Mouse (Mus musculus) hindbrain, postnatal 0 days (tissue): ENCODE data around the gene Egfl7. TPM values are rescaled to one million over a fixed set of nuclear protein-coding genes. Genes with fewer than 3 reads are reported as not detected.

Experiments
- ATAC-seq: fragments of 200-750 bp; cut with Nextera tagmentation; 2 replicates; pipeline ENCODE4 v1.8.0; 2017; ENCODE audit warnings: mild to moderate bottlenecking, moderate TSS enrichment, moderate library complexity
- DNase-seq: peaks from one replicate; pipeline ENCODE4 v3.0.0-alpha.2; 2015; ENCODE audit warnings: low spot score
- H3K27ac ChIP-seq: fragments of 300-500 bp; sonication (generic); 2 replicates; pipeline ENCODE4 v1.5.1; 2014; ENCODE audit warnings: mild to moderate bottlenecking
- H3K27me3 ChIP-seq: fragments of 300-500 bp; sonication (generic); 2 replicates; pipeline ENCODE4 v1.6.1; 2014; ENCODE audit warnings: low read length, mixed read lengths; ENCODE audit not compliant: insufficient read depth
- H3K36me3 ChIP-seq: fragments of 300-500 bp; sonication (generic); 2 replicates; pipeline ENCODE4 v1.6.1; 2014; ENCODE audit warnings: low read length, mixed read lengths; ENCODE audit not compliant: insufficient read depth
- H3K4me1 ChIP-seq: fragments of 300-500 bp; sonication (generic); 2 replicates; pipeline ENCODE4 v1.6.1; 2014; ENCODE audit warnings: antibody characterized with exemption, low read length, mixed read lengths; ENCODE audit not compliant: insufficient read depth
- H3K4me2 ChIP-seq: fragments of 300-500 bp; sonication (generic); 2 replicates; pipeline ENCODE4 v1.6.1; 2014; ENCODE audit warnings: low read depth, mild to moderate bottlenecking, low read length, moderate library complexity, mixed read lengths
- H3K4me3 ChIP-seq: fragments of 300-500 bp; sonication (generic); 2 replicates; pipeline ENCODE4 v1.5.1; 2014; ENCODE audit warnings: low read length
- H3K9ac ChIP-seq: fragments of 300-500 bp; sonication (generic); replicated peaks from 2 replicates; pipeline ENCODE4 v1.6.1; 2014; ENCODE audit warnings: mild to moderate bottlenecking, low read length, moderate library complexity, mixed read lengths
- H3K9me3 ChIP-seq: fragments of 300-500 bp; sonication (generic); 2 replicates; pipeline ENCODE4 v1.6.1; 2016; ENCODE audit warnings: low read length, mixed read lengths
- CTCF ChIP-seq: IDR thresholded peaks from 2 replicates; pipeline ENCODE4 v1.5.1; 2016; ENCODE audit warnings: antibody characterized with exemption, control low read depth, low read depth
- WGBS: fragments of 180-500 bp; shearing (Covaris S2); extraction: QIAGEN DNeasy Blood & Tissue Kit; methylation state at CpG from one replicate; pipeline ENCODE4 v1.1.7; 2014; 5-methylcytosine and 5-hydroxymethylcytosine counted together
- polyA plus RNA-seq: library from polyadenylated mRNA; unstranded; fragments of >200 nt; fragmentation: Nextera tagmentation; extraction: Ambion mirVana; gene quantifications from 2 replicates; pipeline ENCODE4 v1.2.1, GENCODE M21; 2015
- total RNA-seq: library from RNA; depleted of rRNA; stranded (reverse); fragments of >200 nt; gene quantifications from 2 replicates; pipeline ENCODE4 v1.2.3, GENCODE M21; 2014

Egfl7 gene
- total and polyA plus RNA-seq, 2 experiments from 2014 or later, result 76.5 to 79.5 TPM

DNA sequence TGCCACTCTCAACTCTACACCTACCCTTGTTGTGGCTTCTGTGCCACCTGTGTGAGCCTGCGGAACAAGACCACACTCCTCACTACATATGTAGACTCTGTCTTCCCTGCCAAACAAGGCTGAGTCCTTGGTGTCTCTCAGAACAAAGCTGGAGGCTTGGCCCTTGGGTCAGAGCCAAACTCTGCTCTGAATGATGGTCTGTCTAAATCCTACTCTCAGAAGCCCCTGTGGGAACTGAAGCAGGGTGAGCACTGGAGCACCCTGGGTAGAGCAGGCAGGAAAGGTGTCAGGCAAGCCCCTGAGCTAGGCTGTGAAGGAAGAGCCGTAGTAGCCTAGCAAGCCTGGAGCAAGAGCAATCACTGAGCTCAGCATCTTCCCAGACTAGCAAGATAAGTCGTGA is 29.6 kb upstream of the Egfl7 start:
- Histone ChIP-seq H3K36me3 (no peaks in the 10 kb centered on the region), H3K27ac (no peak overlapping the region), H3K4me1 (peaks cover 14% of the 10 kb centered on the region; the same call in 1 of the 2 replicates), H3K27me3 (no peaks in the 10 kb centered on the region), H3K9me3 (no peaks in the 10 kb centered on the region), H3K4me2 (no peak overlapping the region), H3K4me3 (no peak overlapping the region), H3K9ac (no peak overlapping the region)
- DNase-seq (peak; percentile 37), ATAC-seq (0 out of 2 replicates have a peak, but pooled peaks have one; percentile 36)
- WGBS, result 42% methylated on average over 3 of the region's 3 CpGs
- no peak for TF ChIP-seq CTCF

GRCm38 (mm10) chr2:26550777-26551176 is 29.0 kb upstream of the Egfl7 start:
- H3K27ac ChIP-seq, result no peak overlapping the region
- no peaks in the 10 kb centered on the region for H3K36me3 ChIP-seq
- 42% methylated on average over 3 of the region's 3 CpGs for WGBS
- H3K4me1 ChIP-seq, result peaks cover 14% of the 10 kb centered on the region; the same call in 1 of the 2 replicates
- no peaks in the 10 kb centered on the region for H3K27me3 ChIP-seq
- H3K9me3 ChIP-seq, result no peaks in the 10 kb centered on the region
- H3K4me2 ChIP-seq, result no peak overlapping the region
- no peak for TF ChIP-seq CTCF
- no peak for ATAC-seq
- DNase-seq, result no peak
- no peak overlapping the region for H3K4me3 ChIP-seq
- no peak overlapping the region for H3K9ac ChIP-seq

DNA sequence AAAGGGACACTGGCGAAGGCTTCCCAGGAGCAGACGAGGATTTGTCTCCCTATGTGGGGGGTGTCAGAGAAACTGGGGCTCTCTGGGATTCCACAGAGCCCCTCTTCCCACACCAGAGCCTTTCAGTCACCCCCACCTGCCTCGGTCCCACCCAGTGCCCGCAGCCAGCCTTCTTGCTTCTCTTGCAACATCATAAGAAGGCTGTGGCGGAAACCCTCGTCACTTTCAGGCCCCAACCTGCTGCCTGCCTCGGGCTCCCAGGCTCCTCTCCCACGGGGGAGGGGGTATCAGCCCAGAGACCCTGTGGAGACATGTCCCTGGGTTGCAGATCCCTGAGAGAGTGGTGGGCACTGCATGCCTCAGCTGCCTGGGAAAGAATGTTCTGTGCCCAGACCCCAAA is 28.4 kb upstream of the Egfl7 start:
- H3K9ac ChIP-seq, result no peak overlapping the region
- H3K27me3 ChIP-seq, result no peaks in the 10 kb centered on the region
- H3K9me3 ChIP-seq, result no peaks in the 10 kb centered on the region
- H3K27ac ChIP-seq, result no peak overlapping the region
- WGBS, result 73% methylated on average over 8 of the region's 8 CpGs
- peaks cover 14% of the 10 kb centered on the region; the same call in 1 of the 2 replicates for H3K4me1 ChIP-seq
- no peaks in the 10 kb centered on the region for H3K36me3 ChIP-seq
- H3K4me2 ChIP-seq, result no peak overlapping the region
- ATAC-seq (no peak), DNase-seq (no peak)
- TF ChIP-seq CTCF, result no peak
- H3K4me3 ChIP-seq, result no peak overlapping the region

- no peak for TF ChIP-seq CTCF
- H3K4me3 ChIP-seq, result no peak overlapping the region
- H3K9ac ChIP-seq, result no peak overlapping the region
- no peak for DNase-seq
- 87% methylated on average over 2 of the region's 2 CpGs for WGBS
- no peaks in the 10 kb centered on the region for H3K36me3 ChIP-seq
- H3K9me3 ChIP-seq, result no peaks in the 10 kb centered on the region
- peaks cover 14% of the 10 kb centered on the region; the same call in 1 of the 2 replicates for H3K4me1 ChIP-seq
- ATAC-seq, result no peak
- H3K27ac ChIP-seq, result no peak overlapping the region
- H3K27me3 ChIP-seq, result no peaks in the 10 kb centered on the region
- H3K4me2 ChIP-seq, result no peak overlapping the region
Measured at GRCm38 (mm10) chr2:26552066-26552465, 27.7 kb upstream of the Egfl7 start.

- Histone ChIP-seq H3K4me3 (no peak overlapping the region), H3K4me1 (peaks cover 10% of the 10 kb centered on the region; the same call in 1 of the 2 replicates), H3K9ac (no peak overlapping the region), H3K27me3 (no peaks in the 10 kb centered on the region), H3K36me3 (no peaks in the 10 kb centered on the region), H3K27ac (no peak overlapping the region), H3K4me2 (no peak overlapping the region), H3K9me3 (no peaks in the 10 kb centered on the region)
- DNase-seq, result no peak
- no peak for ATAC-seq
- no peak for TF ChIP-seq CTCF
- 69% methylated on average over 9 of the region's 9 CpGs for WGBS
Measured at GRCm38 (mm10) chr2:26553904-26554303, 25.9 kb upstream of the Egfl7 start.

- no peak overlapping the region for H3K9ac ChIP-seq
- ATAC-seq (no peak), DNase-seq (peak; percentile 35)
- no peak for TF ChIP-seq CTCF
- no peak overlapping the region for H3K4me2 ChIP-seq
- H3K4me3 ChIP-seq, result no peak overlapping the region
- no peak overlapping the region for H3K27ac ChIP-seq
- peaks cover 8% of the 10 kb centered on the region; the same call in 1 of the 2 replicates for H3K4me1 ChIP-seq
- H3K27me3 ChIP-seq, result no peaks in the 10 kb centered on the region
- H3K9me3 ChIP-seq, result no peaks in the 10 kb centered on the region
- WGBS, result 67% methylated on average over 4 of the region's 4 CpGs
- H3K36me3 ChIP-seq, result no peaks in the 10 kb centered on the region
Measured at GRCm38 (mm10) chr2:26555076-26555475, 24.7 kb upstream of the Egfl7 start.

- Histone ChIP-seq H3K36me3 (no peaks in the 10 kb centered on the region), H3K4me2 (no peak overlapping the region), H3K9ac (no peak overlapping the region), H3K4me1 (no peaks in the 10 kb centered on the region), H3K4me3 (no peak overlapping the region), H3K27ac (no peak overlapping the region), H3K27me3 (no peaks in the 10 kb centered on the region), H3K9me3 (no peaks in the 10 kb centered on the region)
- DNase-seq (no peak), ATAC-seq (no peak)
- TF ChIP-seq CTCF, result no peak
- WGBS, result 64% methylated on average over 4 of the region's 4 CpGs
Measured at GRCm38 (mm10) chr2:26556535-26556993, 23.2 kb upstream of the Egfl7 start.
